Mouse (Mus musculus): Measurements from ENCODE around the gene Nav2.

GRCm38 (mm10) chr7:49172926-49173325 lies 264.4 kb downstream of the Nav2 start:
- TF ChIP-seq CTCF (conservative IDR thresholded peaks at IDR 0.05 in 1 of 2, IDR thresholded peaks at IDR 0.05 in 1 of 2; ENCODE audit: low read depth in 2 of 2, low read length in 2 of 2), result no peak
- TF ChIP-seq USF1 (IDR thresholded peaks at IDR 0.05; ENCODE audit: low read depth, low read length), result no peak
- no peak for TF ChIP-seq EP300 (IDR thresholded peaks at IDR 0.05; ENCODE audit: low read length)
- TF ChIP-seq POLR2AphosphoS2 (IDR thresholded peaks at IDR 0.05; ENCODE audit: low read depth, low read length), result no peak
- no peak for TF ChIP-seq ZMIZ1 (IDR thresholded peaks at IDR 0.05; ENCODE audit: low read depth, low read length)
- no peak for TF ChIP-seq E2F4 (IDR thresholded peaks at IDR 0.05; ENCODE audit: insufficient replicate concordance, low read depth, low read length)
- TF ChIP-seq MAX (IDR thresholded peaks at IDR 0.05; ENCODE audit: low read length), result no peak
